Mouse (Mus musculus) E14TG2a.4 (cell line): Measurements from ENCODE around the gene Pygm.

ENCODE experiments used
- CTCF ChIP-seq: conservative IDR thresholded peaks from 2 replicates; pipeline ENCODE4 v1.5.1; 2014; ENCODE audit warnings: low read length
- NANOG ChIP-seq: IDR thresholded peaks from 2 replicates; pipeline ENCODE4 v1.6.1; 2014; ENCODE audit warnings: borderline replicate concordance, low read length, mixed read lengths
- POU5F1 ChIP-seq: IDR thresholded peaks from 2 replicates; pipeline ENCODE4 v1.6.1; 2014; ENCODE audit warnings: low read length, borderline replicate concordance

DNA sequence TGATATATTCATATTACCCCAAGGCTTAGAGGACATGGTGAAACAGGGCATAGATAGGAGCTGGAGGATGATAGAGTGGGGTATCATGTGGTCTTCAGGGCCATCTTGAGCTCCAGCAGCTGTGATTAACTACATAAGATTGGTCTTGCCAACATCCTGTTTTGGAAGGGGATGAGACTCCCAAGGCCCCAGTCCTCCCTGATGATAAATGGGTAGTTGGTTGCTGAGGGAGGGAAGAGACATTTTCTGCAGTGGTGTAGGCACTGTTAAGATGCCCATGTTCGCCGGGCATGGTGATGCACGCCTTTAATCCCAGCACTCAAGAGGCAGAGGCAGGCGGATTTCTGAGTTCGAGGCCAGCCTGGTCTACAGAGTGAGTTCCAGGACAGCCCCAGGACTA lies 3.0 kb upstream of the Pygm start:
- TF ChIP-seq CTCF (no peak), POU5F1 (no peak), NANOG (no peak)
